Mouse (Mus musculus): ENCODE measurements around the gene Slc16a2.

Gene Slc16a2

DNA sequence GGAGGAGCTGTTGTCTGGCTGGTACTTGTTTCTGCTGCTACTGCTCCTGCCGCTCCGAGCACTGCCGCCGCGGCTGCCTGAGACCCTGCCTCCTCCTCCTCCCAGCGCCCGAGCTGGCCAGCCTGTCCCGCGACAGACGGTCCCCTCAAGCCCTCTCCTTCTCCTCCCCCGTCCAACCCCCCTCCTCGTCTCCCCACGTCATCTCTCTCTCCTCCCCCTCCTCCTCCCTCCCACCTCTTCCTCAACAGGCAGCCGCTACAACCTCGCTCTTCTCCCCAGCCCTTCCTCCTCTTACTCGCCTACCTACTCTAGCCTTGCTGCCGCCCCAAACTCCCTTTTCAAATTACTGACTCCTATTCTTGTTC, at the start of gene Slc16a2:
Gene Slc16a2 (minus strand): TSS at position 152 of the 365 bp plus-strand sequence.
- CTCF ChIA-PET, result no interaction called here

DNA sequence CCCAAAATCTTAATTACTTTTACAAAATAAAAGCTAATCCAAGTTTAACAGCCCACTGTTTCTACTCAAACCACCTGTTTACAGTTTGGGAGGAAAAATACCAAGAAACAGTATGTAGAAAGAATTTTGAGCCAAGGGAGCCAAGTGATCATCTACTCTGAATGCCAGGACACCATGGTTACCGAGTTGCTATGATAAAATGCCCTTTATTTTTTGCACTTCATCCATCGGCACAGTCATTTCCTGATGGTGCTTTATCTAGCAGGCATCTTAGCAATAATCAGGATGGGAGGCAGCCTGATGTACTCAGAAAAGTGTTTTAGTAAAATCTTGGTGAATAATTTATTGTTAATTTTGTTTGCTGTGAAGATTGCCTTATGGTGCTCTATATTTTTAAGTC, 41.7 kb upstream of the Slc16a2 start:
- CTCF ChIA-PET, result no interaction called here

DNA sequence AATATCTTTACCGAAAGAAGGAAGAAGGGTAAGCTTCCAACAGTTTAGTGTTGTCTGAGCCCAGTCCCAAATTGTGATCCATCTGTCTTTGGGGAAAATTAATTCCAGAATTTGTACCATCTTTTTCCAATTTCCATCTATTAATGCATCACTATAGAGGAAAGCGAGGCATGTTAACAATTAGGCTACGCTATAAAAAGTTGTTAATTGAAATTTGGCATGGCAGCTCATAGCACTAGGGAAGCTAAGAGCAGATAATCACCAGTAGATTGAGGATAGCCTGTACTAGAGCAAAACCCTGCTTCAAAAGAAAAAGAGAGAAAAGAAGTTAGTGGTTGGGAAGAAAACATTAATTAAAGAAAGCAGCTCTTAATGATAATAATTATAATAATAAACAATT, 41.1 kb upstream of the Slc16a2 start:
- CTCF ChIA-PET, result no interaction called here

DNA sequence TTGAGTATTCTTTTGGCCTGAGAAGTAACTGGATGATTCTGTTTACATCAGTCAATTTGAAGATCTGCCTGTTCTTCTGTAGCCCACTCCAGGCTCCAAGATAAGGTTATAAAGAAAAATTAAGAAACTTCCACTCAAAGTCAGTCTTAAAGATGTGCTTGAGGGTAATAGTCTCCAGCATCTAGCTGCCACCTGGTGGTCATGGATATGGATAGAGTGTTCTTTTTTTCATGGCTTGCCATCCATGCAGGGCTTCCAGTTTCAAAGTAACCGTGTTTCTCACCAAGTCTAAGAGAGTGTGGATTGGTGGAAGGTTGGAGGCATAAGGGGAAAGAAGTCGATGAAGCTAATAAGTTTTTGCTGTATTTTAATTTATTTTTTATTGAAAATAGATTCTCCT, 23.5 kb upstream of the Slc16a2 start:
- CTCF ChIA-PET, result interaction anchor here (0.6 kb wide), 1 partner anchor 586 kb away, joined by 11 read pairs; no protein-coding TSS in a partner anchor

DNA sequence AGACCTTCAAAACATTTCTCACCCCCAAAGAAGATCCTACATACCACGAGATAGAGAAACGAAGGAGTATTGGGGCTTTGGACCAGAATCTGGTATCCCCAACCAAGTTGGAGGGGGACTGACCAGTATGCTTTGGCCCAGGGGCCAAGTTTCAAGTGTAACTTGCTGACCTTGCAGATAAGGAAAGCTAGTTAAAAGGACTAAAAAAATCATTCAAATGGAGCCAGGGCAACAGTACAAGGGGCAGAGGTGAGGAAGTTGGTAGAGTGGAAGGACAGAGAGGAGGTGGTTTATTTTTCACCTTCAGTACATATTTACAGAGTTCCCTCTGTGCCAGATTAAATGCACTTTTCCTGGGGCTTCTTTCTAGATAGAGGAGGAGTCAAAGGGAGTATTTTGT, 7.1 kb upstream of the Slc16a2 start:
- CTCF ChIA-PET, result no interaction called here

DNA sequence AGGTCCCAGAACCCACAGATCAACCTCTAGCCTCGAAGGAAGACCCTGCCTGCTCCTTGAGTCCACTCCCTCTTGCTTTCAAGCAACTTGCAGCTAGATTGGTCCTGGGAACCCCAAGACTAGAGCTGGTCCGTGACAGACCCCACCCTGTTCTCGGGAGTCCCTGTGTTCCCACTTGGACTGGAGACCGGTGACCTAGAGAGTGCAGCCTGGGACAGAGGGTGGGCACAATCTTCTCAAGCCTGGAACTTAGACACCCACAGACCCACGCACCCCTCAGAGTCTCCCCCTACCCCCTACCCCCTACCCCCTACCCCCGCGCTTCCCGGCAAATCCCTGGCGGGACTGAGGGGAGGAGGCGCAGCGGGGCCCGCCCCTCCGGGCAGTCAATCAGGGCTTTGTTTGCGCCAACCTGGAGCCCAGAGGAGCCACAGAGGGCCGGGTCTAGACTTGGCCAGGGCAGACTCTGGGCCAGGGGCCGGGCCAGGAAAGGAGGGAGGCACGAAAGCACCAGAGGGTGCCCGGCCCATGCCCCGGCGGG, 558 bp upstream of the Slc16a2 start:
- CTCF ChIA-PET, result no interaction called here

DNA sequence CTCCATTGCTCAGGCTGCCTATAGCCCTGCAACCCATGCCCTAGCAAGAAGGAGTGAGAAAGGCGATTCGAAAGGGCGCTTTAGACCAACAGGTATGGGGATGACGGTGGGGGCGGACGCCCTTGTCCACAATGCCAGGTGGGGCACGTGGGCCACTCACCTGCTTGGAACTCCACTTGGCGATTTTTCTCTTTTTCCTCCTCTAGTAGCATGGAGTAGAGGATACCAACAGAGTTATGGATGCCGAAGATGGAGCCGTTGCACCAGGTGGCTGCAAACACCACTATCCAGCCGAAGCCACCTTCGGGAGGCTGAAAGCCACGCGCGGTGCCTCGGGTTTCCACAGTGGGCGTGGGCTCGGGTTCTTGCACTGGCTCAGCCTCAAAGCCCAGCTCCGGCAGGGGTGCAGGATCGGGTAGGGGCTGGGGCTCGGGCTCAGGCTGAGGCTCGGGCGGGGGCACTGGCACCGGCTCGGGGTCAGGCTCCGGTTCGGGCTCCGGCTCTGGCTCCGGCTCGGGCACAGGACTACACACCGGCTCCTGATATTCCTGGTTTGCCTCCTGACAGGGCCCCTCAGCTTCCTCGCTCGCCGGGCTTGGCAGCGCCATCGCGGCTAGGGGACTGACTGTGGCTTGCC, 470 bp downstream of the Slc16a2 start:
- CTCF ChIA-PET, result no interaction called here

DNA sequence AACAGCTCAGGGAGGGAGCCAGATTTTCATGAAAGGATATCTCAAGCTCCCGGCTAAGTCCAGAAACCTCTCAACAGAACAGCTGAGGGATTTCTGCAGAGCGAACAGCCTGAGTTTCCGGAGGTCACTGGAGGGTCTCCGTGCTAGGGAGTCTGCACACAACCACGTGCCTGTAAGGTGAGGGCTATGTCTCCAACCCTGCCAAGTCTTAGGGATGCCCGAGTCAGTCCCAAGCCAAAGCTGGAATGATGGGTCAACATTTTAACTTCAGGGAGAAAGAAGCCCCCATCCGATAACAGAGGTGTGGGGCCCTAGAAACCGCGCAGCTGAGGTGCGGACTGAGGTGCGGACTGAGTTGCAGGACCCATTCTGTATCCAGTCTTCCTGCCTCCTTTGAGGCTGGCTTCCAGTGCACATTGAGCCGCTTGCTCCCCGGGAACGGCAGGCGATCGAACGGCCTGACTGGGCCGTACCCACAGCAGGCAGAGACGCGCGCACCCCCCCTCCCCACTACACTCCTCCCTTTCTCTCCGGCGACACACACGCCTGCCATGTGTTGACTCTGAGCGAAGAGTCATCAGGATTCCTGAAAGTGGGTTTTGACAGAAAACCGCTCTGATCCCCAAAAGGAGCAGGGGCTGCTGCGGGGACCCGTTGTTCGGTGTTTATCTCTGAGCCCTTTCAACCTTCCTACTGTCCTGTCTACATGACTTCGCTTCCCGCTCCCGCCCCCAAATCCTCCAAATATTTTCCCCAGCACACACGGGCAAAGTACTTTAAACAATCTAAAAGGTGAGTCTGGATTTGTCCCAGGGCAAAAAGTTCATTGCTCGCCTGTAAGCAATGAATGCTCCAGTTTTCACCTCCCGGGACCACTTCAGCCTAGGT, 1.2 kb downstream of the Slc16a2 start:
- CTCF ChIA-PET, result no interaction called here

DNA sequence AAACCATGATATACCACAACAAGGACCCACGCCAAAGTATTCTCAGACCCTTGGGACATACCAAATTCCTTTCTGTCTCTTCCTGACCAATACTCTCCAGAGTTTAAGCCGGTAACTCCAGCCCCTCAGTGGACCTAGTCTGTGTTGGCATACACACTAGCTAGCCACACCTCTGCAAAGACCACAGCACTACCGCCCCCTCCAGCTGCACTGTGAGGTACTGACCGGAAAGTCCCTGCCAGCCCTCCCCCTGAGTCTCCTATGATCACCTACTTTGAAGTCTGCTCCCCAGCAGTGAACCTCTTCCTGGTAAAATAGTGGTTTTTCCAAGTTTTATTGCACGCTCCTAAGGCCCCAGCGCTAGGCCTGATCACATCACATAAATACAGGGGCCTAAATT, 2.5 kb downstream of the Slc16a2 start:
- CTCF ChIA-PET, result no interaction called here

DNA sequence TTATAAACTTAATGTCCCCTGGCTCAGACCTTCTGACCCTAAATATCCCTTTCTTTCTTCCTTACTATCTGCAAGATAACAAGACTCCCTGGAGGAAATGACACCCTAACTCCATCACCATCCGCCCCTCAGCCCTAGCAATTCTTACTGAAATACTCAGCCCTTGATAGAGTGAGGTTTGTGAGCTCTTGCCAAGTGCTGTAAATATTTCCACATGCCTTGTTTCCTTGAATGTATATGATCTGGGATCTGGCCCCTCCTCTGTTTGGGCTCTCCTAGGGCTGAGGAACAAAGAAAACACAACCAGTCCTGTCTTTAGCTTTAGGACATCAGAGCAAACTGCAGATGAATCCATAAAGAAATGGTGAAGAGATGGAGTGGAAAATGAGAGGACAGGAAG, 9.1 kb downstream of the Slc16a2 start:
- CTCF ChIA-PET, result no interaction called here

DNA sequence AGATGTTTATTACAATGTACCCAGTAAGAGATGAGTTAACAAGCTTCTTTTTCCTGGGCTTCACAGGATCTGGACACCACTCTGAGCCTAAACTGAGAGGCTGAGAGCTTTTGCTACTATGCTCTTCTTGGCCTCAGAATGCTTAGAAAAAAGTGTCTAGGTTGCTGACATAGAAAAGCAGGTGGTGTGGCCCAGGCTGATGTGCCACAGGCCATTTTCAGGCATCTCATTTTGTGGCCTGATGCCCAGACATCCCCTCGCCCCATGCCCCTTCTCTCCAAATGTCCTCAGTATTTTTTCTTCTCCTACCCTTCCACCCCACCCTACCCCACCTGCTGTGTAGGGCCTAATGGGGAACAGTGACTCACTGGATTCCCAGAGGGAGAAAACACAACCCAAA, 11.3 kb downstream of the Slc16a2 start:
- CTCF ChIA-PET, result no interaction called here

DNA sequence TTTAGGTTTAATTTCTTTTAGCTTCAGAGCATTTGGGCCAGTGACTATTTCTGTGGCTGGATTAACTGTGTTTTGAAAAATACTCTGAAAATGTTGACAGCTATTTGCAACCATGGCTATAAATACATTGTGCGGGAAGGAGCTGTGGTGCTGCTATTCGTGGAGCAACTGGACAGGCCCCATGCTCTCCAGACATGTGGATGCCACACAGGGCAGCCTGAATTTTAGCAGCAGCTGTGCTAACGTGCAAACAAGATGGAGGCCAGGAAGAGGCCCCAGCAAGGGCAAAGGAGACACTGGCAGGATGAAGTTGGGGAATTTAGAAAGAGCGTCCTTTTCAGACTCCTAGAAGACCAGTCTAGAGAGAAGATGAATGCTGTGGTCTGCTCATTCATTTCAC, 15.4 kb downstream of the Slc16a2 start:
- CTCF ChIA-PET, result no interaction called here

DNA sequence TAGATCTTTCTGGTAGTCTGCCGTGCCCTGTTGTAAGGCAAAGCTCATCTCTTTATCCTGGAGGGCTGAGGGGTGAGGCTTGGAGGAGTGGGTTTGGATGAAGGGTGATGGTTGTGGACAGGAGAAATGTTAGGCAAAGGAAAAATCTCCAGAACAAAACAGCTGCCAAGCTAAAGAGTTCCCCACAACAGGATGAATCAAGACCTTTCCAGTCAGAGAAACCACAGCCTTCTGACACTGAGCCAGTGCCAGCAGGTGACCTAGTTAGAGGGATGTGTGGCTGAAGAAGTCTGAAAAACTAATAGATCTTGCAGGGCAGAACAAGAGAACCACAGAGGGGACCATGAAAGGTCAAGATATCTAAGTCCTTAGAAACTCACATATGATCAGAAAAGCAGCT, 24.8 kb downstream of the Slc16a2 start:
- CTCF ChIA-PET, result no interaction called here

DNA sequence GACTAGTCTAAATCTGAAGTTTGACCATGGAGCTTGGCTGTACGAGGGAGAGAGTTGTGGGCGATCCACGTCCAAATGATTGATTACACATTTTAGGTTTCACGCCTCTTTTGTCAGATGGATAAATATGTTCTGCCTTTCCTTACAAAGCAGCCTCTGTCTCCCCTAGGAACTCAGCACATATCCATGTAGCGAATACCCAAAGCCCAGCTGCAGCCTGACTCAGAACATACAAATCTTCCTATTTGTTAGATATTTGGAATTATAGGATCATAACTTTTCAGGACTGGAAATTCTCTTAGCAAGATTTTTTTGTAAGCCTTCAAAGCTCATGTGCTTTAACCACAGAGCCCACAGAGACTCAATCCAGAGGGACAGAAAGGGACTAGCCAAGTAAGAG, 26.3 kb downstream of the Slc16a2 start:
- CTCF ChIA-PET, result no interaction called here

DNA sequence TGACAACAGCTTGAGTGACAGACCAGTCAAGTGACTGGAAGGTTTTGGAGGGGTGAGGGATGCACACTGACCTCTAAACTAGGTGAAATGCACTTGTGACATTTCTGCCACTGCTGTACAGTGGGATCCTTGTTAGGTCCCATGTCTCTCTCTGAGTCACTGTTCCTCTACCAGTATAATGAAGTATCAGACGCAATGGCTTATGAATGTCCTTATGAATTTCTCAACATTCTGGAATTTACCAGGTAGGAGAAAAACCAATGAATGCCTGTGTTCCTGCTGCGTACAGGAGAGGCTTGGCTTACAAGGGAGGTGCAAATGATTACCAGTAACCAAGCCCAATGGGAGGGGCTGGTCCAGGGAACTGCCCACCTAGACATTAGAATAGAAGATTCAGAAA, 30.5 kb downstream of the Slc16a2 start:
- CTCF ChIA-PET, result no interaction called here

DNA sequence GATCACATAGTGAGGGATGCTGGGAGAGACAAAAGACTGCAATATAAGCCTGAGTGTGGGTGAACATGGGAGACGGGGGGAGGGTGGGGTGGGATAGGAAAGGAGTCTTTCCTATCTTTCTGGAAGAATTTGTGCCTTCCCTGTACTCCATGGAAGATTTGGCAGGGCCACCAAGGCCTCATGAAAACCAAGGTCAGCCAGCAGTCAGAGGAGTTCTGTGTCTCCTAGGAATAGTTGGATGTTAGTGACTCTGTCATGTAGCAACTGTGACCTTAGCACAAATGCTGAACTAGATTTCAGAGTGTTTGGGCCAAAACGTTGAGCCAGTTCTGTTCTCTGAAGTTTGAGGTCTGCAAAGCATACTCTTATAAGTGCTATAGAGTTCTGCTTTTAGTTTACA, 36.1 kb downstream of the Slc16a2 start:
- CTCF ChIA-PET, result no interaction called here

DNA sequence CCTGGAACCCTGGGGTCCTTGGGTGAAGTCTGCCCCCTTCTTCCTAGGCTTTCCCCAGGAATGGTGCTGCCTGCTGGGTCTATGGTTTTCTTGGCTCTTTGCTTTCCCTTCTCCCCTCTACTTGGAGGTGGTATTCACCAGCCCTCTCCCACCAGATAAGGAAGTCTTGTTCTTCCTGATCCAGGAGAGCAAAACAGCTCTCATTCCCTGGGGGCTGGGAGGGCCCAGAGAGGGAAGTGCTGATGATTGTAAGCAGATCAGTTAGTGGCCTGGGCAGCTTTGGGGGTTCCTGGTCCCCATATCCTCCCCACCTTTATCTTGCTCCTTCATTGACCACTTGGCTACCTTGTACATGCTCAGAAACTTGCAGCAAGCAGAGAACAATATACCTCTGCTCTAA, 45.4 kb downstream of the Slc16a2 start:
- CTCF ChIA-PET, result no interaction called here

DNA sequence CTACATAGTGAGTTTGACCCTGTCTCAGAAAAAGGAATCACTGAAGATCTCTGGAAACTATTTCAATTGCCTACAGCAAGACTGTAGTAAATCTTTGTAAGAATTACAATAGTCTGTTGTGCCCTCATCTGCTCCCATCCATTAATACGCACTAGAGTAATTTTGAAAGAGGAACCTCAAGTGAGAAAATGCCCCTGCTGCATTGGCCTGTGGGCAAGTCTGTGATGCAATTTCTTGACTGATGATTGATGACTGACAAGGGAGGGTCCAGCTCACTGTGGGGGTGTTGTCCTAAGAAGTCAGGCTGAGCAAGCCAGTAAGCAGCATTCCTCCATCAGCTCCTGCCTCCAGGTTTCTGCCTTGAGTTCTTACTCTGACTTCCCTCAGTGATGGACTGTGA, 75.6 kb downstream of the Slc16a2 start:
- CTCF ChIA-PET, result no interaction called here

DNA sequence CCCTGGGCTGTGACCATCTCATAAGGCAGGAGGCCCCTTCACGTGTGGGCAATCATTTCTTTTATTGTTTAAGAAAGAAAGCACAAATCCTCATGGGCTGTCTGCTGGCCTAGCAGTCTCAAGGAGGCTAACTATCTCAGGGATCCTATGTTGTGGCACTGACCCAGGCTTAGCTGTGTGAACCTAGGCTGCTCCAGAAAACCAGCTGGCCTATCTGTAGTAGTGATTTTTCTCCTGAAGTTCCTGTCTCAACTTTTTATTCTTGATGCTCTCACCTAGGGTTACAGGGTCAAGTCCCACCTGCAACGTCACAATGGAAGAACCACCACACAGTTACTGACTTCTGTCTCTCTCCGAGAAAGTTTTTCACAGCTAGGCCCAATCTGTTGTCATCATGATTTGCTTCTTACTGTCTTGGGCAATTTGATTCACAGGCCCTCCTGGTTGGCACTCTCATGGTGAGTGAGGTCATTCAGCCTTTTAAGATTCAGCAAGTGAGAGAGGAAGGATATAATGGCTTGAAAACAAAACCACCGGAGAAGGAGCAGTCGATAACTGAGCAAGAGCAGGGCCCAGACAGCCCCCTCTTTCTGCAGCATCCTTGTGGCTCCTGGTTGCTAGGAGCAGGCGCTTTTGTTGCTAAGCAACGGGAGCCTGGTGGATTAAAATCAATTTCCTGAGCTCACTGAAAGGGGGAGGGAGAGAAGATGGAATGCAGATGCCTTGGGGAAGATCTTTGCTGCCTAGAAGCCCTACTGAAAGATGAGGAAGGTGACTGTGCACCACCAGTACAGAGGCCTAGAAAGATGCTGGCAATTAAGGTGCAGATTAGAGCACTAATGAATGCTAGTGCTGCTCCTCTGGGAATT, 77.4 kb downstream of the Slc16a2 start:
- CTCF ChIA-PET, result no interaction called here

DNA sequence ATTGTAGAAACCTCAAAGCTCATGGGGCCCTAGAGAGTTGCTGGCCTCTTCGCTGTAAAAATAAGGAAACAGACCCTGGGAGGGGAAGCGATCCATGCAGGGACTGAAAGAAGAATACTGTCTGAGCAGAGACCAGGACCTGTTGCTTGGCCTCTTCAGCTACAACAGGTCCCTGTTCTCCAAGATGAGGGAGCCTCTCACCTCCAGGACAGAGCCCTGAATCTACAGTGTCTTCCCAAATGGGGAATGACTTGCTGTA, 79.8 kb downstream of the Slc16a2 start:
- CTCF ChIA-PET, result no interaction called here

DNA sequence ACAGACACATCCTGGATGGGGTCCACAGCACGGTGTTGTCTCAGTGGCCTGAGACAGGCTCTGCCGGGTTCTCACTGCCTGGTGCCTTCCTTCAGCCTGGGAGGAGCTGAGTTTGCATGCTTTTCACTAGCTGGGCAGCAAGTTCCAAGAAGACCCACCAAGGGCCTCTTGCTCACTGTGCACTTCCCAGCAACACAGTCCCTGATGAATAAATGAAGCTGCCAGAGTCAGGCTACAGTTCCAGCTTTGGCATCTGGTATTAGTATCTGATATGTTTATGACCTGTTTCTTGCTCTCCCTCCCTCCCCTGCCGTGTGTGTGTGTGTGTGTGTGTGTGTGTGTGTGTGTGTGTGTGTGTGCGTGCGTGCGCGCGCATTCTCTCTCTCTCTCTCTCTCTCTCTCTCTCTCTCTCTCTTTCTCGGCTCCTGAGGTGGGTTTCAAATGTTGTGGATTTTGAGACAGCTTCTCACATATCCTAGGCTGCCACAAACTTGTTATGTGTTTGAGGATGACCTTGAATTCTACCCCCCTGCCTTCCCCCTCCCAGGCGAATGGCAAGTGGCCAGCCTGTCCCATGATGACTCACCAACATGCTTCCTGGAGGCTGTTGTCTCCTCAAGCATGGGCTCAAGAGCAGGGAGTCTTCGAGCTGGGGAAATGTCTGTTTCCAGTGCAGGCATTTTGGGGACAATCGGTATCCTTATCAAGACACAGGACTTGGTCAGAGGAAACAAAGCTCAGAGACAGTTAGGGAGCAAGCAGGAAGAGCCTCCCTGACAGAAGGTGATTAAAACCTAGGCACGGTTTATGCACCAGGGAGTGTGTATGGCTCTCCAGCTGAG, 80.3 kb downstream of the Slc16a2 start:
- CTCF ChIA-PET, result no interaction called here

DNA sequence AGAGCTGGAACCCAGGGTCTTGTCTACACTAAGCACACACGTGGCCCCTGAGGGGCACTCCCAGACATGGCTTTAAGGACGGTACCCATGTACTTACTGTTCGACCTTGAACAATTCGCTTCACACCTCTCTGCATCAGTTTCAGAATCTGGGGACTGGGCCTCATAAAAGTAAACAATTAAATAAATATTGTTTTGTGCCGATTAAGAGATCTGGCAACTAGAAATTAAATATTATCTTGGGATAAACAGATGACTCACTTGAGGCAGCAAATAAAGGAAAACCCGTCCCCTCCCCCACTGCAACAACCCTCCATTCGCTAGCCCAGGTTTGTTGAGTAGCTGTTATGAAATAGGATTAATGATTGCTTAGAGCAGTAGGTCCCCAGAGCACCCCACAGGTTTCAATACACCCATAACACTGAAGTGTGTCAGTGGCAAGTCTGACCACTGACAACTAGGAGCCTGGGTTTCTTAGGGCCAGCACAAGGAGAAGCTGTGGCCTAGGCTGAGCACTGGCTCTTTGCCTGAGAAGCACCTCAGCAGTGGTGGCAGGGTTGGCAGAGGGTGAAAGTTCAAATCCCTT, 87.7 kb downstream of the Slc16a2 start:
- CTCF ChIA-PET, result no interaction called here
